Mouse (Mus musculus) stomach, embryonic 14.5 days (tissue): ENCODE measurements at regions not wholly inside any gene's neighbourhood (a gene's known extent, or its start where the extent isn't known, plus 50 kb on each side); places are given as distances from the start of the nearest gene placed in this dataset.
"Not testable (repeated sequence)": the region's sequence is repeated elsewhere in the genome, so short reads cannot be mapped to it uniquely, and the experiment has no call there.

Source experiments
- ATAC-seq: fragments of 200-750 bp; cut with Nextera tagmentation; 2 replicates; pipeline ENCODE4 v1.8.0; 2017; ENCODE audit warnings: low read depth, moderate TSS enrichment; ENCODE audit not compliant: insufficient number of reproducible peaks, insufficient read depth, low FRiP score
- H3K27ac ChIP-seq: fragments of 300-500 bp; sonication (generic); 2 replicates; pipeline ENCODE4 v1.5.1; 2014; ENCODE audit warnings: mild to moderate bottlenecking, low read length, moderate library complexity, mixed read lengths
- H3K27me3 ChIP-seq: fragments of 300-500 bp; sonication (generic); 2 replicates; pipeline ENCODE4 v1.6.1; 2014; ENCODE audit warnings: low read length, control low read depth, mixed read lengths; ENCODE audit not compliant: control insufficient read depth, insufficient read depth
- H3K36me3 ChIP-seq: fragments of 300-500 bp; sonication (generic); 2 replicates; pipeline ENCODE4 v1.6.1; 2014; ENCODE audit warnings: mild to moderate bottlenecking, control low read depth, low read length, moderate library complexity, mixed read lengths; ENCODE audit not compliant: control insufficient read depth, insufficient read depth
- H3K4me1 ChIP-seq: fragments of 300-500 bp; sonication (generic); 2 replicates; pipeline ENCODE4 v1.6.1; 2014; ENCODE audit warnings: low read length, control low read depth, mixed read lengths; ENCODE audit not compliant: control insufficient read depth, insufficient read depth
- H3K4me2 ChIP-seq: fragments of 300-500 bp; sonication (generic); replicated peaks from 2 replicates; pipeline ENCODE4 v1.6.1; 2014; ENCODE audit warnings: low read depth, low read length, control low read depth
- H3K4me3 ChIP-seq: fragments of 300-500 bp; sonication (generic); 2 replicates; pipeline ENCODE4 v1.5.1; 2014; ENCODE audit warnings: low read depth, low read length, control low read depth
- H3K9ac ChIP-seq: fragments of 300-500 bp; sonication (generic); replicated peaks from 2 replicates; pipeline ENCODE4 v1.6.1; 2014; ENCODE audit warnings: low read depth, mild to moderate bottlenecking, control low read depth, low read length, moderate library complexity, mixed read lengths
- H3K9me3 ChIP-seq: fragments of 300-500 bp; sonication (generic); 2 replicates; pipeline ENCODE4 v1.6.1; 2016; ENCODE audit warnings: low read depth, low read length, control low read depth; ENCODE audit not compliant: control insufficient read depth
- WGBS: fragments of 180-500 bp; shearing (Covaris S2); extraction: QIAGEN DNeasy Blood & Tissue Kit; methylation state at CpG from one replicate; pipeline ENCODE4 v1.1.7; 2014; 5-methylcytosine and 5-hydroxymethylcytosine counted together

DNA sequence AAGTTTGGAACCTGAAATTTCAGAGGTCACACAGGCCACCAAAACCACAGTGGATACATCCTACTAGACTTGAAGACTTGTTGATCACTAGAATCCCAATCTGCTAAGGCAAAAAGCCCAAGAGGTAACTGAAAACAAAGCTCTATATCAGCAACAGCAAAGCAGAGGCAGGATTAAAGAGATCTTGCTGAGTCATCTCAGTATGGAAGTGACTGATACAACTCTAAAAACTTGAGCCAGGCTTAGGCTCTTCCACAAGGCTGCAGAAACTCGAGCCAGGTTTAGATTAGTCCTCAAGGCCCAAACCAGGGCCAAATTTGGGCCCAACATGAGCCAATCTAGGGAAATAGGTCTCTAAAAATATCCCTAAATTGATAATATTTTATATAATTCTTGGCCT lies 56.2 kb downstream of the Speer3 start:
- H3K9me3 ChIP-seq: no peaks in the 10 kb centered on the region
- no peaks in the 10 kb centered on the region for H3K36me3 ChIP-seq
- no peak overlapping the region for H3K9ac ChIP-seq
- 59% methylated on average over 1 of the region's 1 CpGs for WGBS
- no peaks in the 10 kb centered on the region for H3K27me3 ChIP-seq
- H3K4me2 ChIP-seq: no peak overlapping the region
- H3K4me1 ChIP-seq: no peaks in the 10 kb centered on the region
- H3K4me3 ChIP-seq: no peak overlapping the region
- H3K27ac ChIP-seq: no peak overlapping the region
- ATAC-seq: no peak

- H3K27me3 ChIP-seq, H3K36me3 ChIP-seq, H3K9me3 ChIP-seq, H3K4me2 ChIP-seq, H3K4me1 ChIP-seq, H3K4me3 ChIP-seq, H3K9ac ChIP-seq, H3K27ac ChIP-seq, ATAC-seq: not testable (repeated sequence)
- WGBS: 65% methylated on average over 5 of the region's 6 CpGs
Observed at GRCm38 (mm10) chr5:13880236-13880635, 88.8 kb downstream of the Speer3 start.

GRCm38 (mm10) chr5:13888415-13888814 lies 97.0 kb downstream of the Speer3 start:
- Histone ChIP-seq H3K9me3 (no peaks in the 10 kb centered on the region), H3K36me3 (no peaks in the 10 kb centered on the region), H3K4me3 (no peak overlapping the region), H3K27me3 (no peaks in the 10 kb centered on the region), H3K4me2 (no peak overlapping the region), H3K9ac (no peak overlapping the region), H3K4me1 (no peaks in the 10 kb centered on the region), H3K27ac (no peak overlapping the region)
- no peak for ATAC-seq

DNA sequence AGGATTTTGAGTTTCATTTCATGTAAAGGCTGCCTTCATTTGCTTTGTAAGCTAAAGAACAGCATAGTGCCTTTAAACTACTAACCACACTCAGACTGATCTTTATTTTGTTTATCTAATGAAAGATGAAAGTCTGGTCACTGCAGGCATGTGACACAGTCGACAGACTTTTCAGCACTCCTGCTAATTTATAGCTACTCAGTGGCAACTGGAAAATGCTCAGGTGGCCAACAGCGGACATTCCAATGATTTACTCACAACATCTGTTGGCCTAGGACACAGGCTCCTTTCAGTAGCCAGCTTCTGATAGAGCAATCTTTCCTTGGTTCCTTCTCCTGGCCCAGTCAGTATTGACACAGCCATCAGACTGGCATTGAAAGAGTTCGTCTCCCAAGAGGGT lies 116.8 kb upstream of the Sema3e start:
- no peak overlapping the region for H3K4me2 ChIP-seq
- no peak overlapping the region for H3K9ac ChIP-seq
- no peak overlapping the region for H3K4me3 ChIP-seq
- H3K27ac ChIP-seq: no peak overlapping the region
- H3K9me3 ChIP-seq: no peaks in the 10 kb centered on the region
- no peak for ATAC-seq
- no peaks in the 10 kb centered on the region for H3K4me1 ChIP-seq
- 33% methylated on average over 3 of the region's 3 CpGs for WGBS
- H3K27me3 ChIP-seq: no peaks in the 10 kb centered on the region
- H3K36me3 ChIP-seq: no peaks in the 10 kb centered on the region

DNA sequence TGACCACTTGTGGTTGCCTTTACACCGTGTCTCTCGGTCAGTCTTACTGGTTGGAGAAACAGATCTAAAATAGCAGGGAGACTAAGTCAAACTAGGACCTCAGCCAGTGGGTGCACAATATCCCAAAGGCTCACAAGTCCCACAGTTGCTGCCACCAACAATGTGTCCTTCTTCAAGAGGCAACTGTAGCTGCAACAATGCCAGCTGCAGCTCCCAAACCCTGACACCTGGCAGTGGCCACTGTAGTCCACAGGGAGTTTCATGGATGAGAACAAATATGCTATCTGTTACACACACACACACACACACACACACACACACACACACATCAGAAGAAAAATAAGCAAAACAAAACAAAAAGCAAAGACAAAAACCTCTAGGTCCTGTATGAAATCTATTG lies 107.7 kb upstream of the Sema3e start:
- Histone ChIP-seq H3K9ac (no peak overlapping the region), H3K4me1 (no peaks in the 10 kb centered on the region), H3K27ac (no peak overlapping the region), H3K9me3 (no peaks in the 10 kb centered on the region), H3K36me3 (no peaks in the 10 kb centered on the region), H3K4me2 (no peak overlapping the region), H3K4me3 (no peak overlapping the region), H3K27me3 (no peaks in the 10 kb centered on the region)
- no peak for ATAC-seq
- WGBS: 79% methylated on average over 2 of the region's 2 CpGs

GRCm38 (mm10) chr5:13922295-13922694 lies 102.8 kb upstream of the Sema3e start:
- peak; percentile 85 for ATAC-seq

GRCm38 (mm10) chr5:13931011-13931410 lies 94.1 kb upstream of the Sema3e start:
- ATAC-seq: no peak
- H3K27me3 ChIP-seq: no peaks in the 10 kb centered on the region
- H3K4me2 ChIP-seq: no peak overlapping the region
- H3K36me3 ChIP-seq: no peaks in the 10 kb centered on the region
- 41% methylated on average over 2 of the region's 2 CpGs for WGBS
- no peak overlapping the region for H3K4me3 ChIP-seq
- H3K27ac ChIP-seq: no peak overlapping the region
- H3K9ac ChIP-seq: no peak overlapping the region
- no peaks in the 10 kb centered on the region for H3K9me3 ChIP-seq
- no peaks in the 10 kb centered on the region for H3K4me1 ChIP-seq

More at GRCm38 (mm10) chr5:13922295-13922694, 102.8 kb upstream of the Sema3e start:
- H3K4me3 ChIP-seq: no peak overlapping the region
- WGBS: 23% methylated on average over 4 of the region's 4 CpGs
- no peak overlapping the region for H3K4me2 ChIP-seq
- no peaks in the 10 kb centered on the region for H3K27me3 ChIP-seq
- H3K9me3 ChIP-seq: no peaks in the 10 kb centered on the region
- no peaks in the 10 kb centered on the region for H3K36me3 ChIP-seq
- H3K27ac ChIP-seq: no peak overlapping the region
- no peak overlapping the region for H3K9ac ChIP-seq
- peaks cover 2% of the 10 kb centered on the region; the same call in 1 of the 2 replicates for H3K4me1 ChIP-seq

DNA sequence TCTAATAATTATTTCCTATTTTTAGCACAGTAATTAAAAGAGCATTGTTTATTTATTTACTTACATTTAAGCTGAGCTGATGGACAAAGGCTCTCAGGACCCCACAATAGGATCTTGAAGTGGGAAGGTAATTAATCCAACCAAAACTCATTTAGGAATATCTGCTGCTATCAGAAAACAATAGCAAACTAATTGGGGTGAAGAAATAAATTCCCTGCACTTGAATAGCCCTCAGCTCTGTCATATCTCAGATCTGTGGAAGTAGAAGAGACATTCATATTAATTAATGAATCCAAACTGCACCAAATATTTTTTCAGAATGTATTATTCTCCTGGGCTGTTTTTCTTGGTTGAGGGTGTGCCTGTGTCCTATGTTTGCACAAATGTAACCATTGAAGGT lies 73.7 kb upstream of the Sema3e start:
- Histone ChIP-seq H3K4me1 (no peaks in the 10 kb centered on the region), H3K4me3 (no peak overlapping the region), H3K9ac (no peak overlapping the region), H3K27ac (no peak overlapping the region), H3K36me3 (no peaks in the 10 kb centered on the region), H3K9me3 (no peaks in the 10 kb centered on the region), H3K27me3 (no peaks in the 10 kb centered on the region), H3K4me2 (no peak overlapping the region)
- ATAC-seq: no peak

- H3K27ac ChIP-seq: no peak overlapping the region
- H3K27me3 ChIP-seq: no peaks in the 10 kb centered on the region
- H3K4me1 ChIP-seq: no peaks in the 10 kb centered on the region
- 50% methylated on average over 1 of the region's 1 CpGs for WGBS
- H3K36me3 ChIP-seq: no peaks in the 10 kb centered on the region
- H3K9ac ChIP-seq: no peak overlapping the region
- no peaks in the 10 kb centered on the region for H3K9me3 ChIP-seq
- H3K4me3 ChIP-seq: no peak overlapping the region
- no peak overlapping the region for H3K4me2 ChIP-seq
- ATAC-seq: no peak
Observed at GRCm38 (mm10) chr5:13955616-13956015, 69.5 kb upstream of the Sema3e start.
